Mouse (Mus musculus) heart, embryonic 13.5 days (tissue): Measurements from ENCODE around the gene Arntl2. TPM values are rescaled to one million over a fixed set of nuclear protein-coding genes. Genes with fewer than 3 reads are reported as not detected.

Experiments used
- ATAC-seq: fragments of 200-750 bp; cut with Nextera tagmentation; 2 replicates; pipeline ENCODE4 v1.8.0; 2017; ENCODE audit warnings: moderate TSS enrichment; ENCODE audit not compliant: insufficient number of reproducible peaks, low FRiP score, low TSS enrichment; ENCODE audit errors: extremely low read depth
- H3K27ac ChIP-seq: fragments of 300-500 bp; sonication (generic); replicated peaks from 2 replicates; pipeline ENCODE4 v1.5.1; 2015; ENCODE audit warnings: moderate library complexity, mild to moderate bottlenecking, inconsistent platforms
- H3K27me3 ChIP-seq: fragments of 300-500 bp; sonication (generic); replicated peaks from 2 replicates; pipeline ENCODE4 v1.6.1; 2015; ENCODE audit warnings: mild to moderate bottlenecking, inconsistent platforms
- H3K36me3 ChIP-seq: fragments of 300-500 bp; sonication (generic); 2 replicates; pipeline ENCODE4 v1.6.1; 2015; ENCODE audit warnings: mild to moderate bottlenecking, inconsistent platforms
- H3K4me1 ChIP-seq: fragments of 300-500 bp; sonication (generic); 2 replicates; pipeline ENCODE4 v1.6.1; 2015; ENCODE audit warnings: inconsistent platforms
- H3K4me2 ChIP-seq: fragments of 300-500 bp; sonication (generic); 2 replicates; pipeline ENCODE4 v1.6.1; 2015; ENCODE audit warnings: inconsistent platforms, mild to moderate bottlenecking, moderate library complexity
- H3K4me3 ChIP-seq: fragments of 300-500 bp; sonication (generic); 2 replicates; pipeline ENCODE4 v1.5.1; 2015; ENCODE audit warnings: moderate library complexity, mild to moderate bottlenecking, inconsistent platforms
- H3K9ac ChIP-seq: fragments of 300-500 bp; sonication (generic); 2 replicates; pipeline ENCODE4 v1.6.1; 2015; ENCODE audit warnings: inconsistent platforms, mild to moderate bottlenecking, moderate library complexity
- H3K9me3 ChIP-seq: fragments of 300-500 bp; sonication (generic); 2 replicates; pipeline ENCODE4 v1.6.1; 2016; ENCODE audit warnings: inconsistent platforms
- WGBS: fragments of 180-500 bp; shearing (Covaris S2); methylation state at CpG from one replicate; pipeline ENCODE4 v1.1.7; 2015; ENCODE audit warnings: mixed read lengths; 5-methylcytosine and 5-hydroxymethylcytosine counted together
- polyA plus RNA-seq: library from polyadenylated mRNA; unstranded; fragments of >200 nt; fragmentation: Nextera tagmentation; extraction: Ambion mirVana; gene quantifications from 2 replicates; pipeline ENCODE4 v1.2.1, GENCODE M21; 2015

The Arntl2 gene
- polyA plus RNA-seq, 1 experiment from 2014 or later = 2.5 TPM

- no peak for ATAC-seq
- no peak overlapping the region for H3K9ac ChIP-seq
- H3K9me3 ChIP-seq = no peaks in the 10 kb centered on the region
- H3K4me3 ChIP-seq = no peak overlapping the region
- H3K4me2 ChIP-seq = no peak overlapping the region
- no peaks in the 10 kb centered on the region for H3K36me3 ChIP-seq
- H3K27ac ChIP-seq = no peak overlapping the region
- H3K27me3 ChIP-seq = no peaks in the 10 kb centered on the region
- peaks cover 17% of the 10 kb centered on the region for H3K4me1 ChIP-seq
- 50% methylated on average over 3 of the region's 3 CpGs for WGBS
Measured at GRCm38 (mm10) chr6:146793527-146793926, 2.3 kb upstream of the Arntl2 start.

GRCm38 (mm10) chr6:146795166-146795923 lies 510 bp upstream of the Arntl2 start:
- no peak for ATAC-seq
- Histone ChIP-seq H3K4me2 (peak overlapping the region; percentile 85), H3K4me1 (peaks cover 17% of the 10 kb centered on the region), H3K27me3 (no peaks in the 10 kb centered on the region), H3K9ac (peak overlapping the region; percentile 81), H3K36me3 (no peaks in the 10 kb centered on the region), H3K9me3 (no peaks in the 10 kb centered on the region), H3K27ac (no peak overlapping the region), H3K4me3 (peak overlapping the region; percentile 59)
- WGBS = 14% methylated on average over 22 of the region's 22 CpGs

- Histone ChIP-seq H3K27me3 (no peaks in the 10 kb centered on the region), H3K9me3 (no peaks in the 10 kb centered on the region), H3K27ac (no peak overlapping the region), H3K4me2 (no peak overlapping the region), H3K9ac (no peak overlapping the region), H3K4me3 (no peak overlapping the region), H3K4me1 (peaks cover 17% of the 10 kb centered on the region), H3K36me3 (no peaks in the 10 kb centered on the region)
- no peak for ATAC-seq
- 56% methylated on average over 5 of the region's 5 CpGs for WGBS
Measured at GRCm38 (mm10) chr6:146797446-146797845, 1.6 kb downstream of the Arntl2 start.

GRCm38 (mm10) chr6:146809991-146810390 lies 14.1 kb downstream of the Arntl2 start:
- H3K27me3 ChIP-seq = no peaks in the 10 kb centered on the region
- no peak overlapping the region for H3K9ac ChIP-seq
- H3K4me1 ChIP-seq = peaks cover 4% of the 10 kb centered on the region
- no peak overlapping the region for H3K4me3 ChIP-seq
- no peak overlapping the region for H3K4me2 ChIP-seq
- H3K9me3 ChIP-seq = no peaks in the 10 kb centered on the region
- H3K36me3 ChIP-seq = peaks cover 66% of the 10 kb centered on the region
- H3K27ac ChIP-seq = no peak overlapping the region
- WGBS = 91% methylated on average over 6 of the region's 6 CpGs
- ATAC-seq = no peak

GRCm38 (mm10) chr6:146813007-146813406 lies 17.2 kb downstream of the Arntl2 start:
- Histone ChIP-seq H3K9ac (no peak overlapping the region), H3K27ac (no peak overlapping the region), H3K36me3 (peaks cover 55% of the 10 kb centered on the region), H3K4me1 (no peaks in the 10 kb centered on the region), H3K4me3 (no peak overlapping the region), H3K9me3 (no peaks in the 10 kb centered on the region), H3K27me3 (no peaks in the 10 kb centered on the region), H3K4me2 (no peak overlapping the region)
- no peak for ATAC-seq
- WGBS = 79% methylated on average over 5 of the region's 5 CpGs

- no peak for ATAC-seq
Measured at GRCm38 (mm10) chr6:146820177-146820965, 24.5 kb downstream of the Arntl2 start.

GRCm38 (mm10) chr6:146821958-146822357 lies 26.1 kb downstream of the Arntl2 start:
- Histone ChIP-seq H3K9me3 (no peaks in the 10 kb centered on the region), H3K36me3 (peaks cover 23% of the 10 kb centered on the region), H3K4me2 (no peak overlapping the region), H3K9ac (no peak overlapping the region), H3K27ac (no peak overlapping the region), H3K27me3 (no peaks in the 10 kb centered on the region), H3K4me1 (no peaks in the 10 kb centered on the region), H3K4me3 (no peak overlapping the region)
- WGBS = 84% methylated on average over 13 of the region's 13 CpGs
- ATAC-seq = no peak

More at GRCm38 (mm10) chr6:146820177-146820965, 24.5 kb downstream of the Arntl2 start:
- Histone ChIP-seq H3K9me3 (no peaks in the 10 kb centered on the region), H3K36me3 (peaks cover 28% of the 10 kb centered on the region), H3K27ac (no peak overlapping the region), H3K4me3 (no peak overlapping the region), H3K9ac (no peak overlapping the region), H3K4me2 (no peak overlapping the region), H3K4me1 (no peaks in the 10 kb centered on the region), H3K27me3 (no peaks in the 10 kb centered on the region)
- 80% methylated on average over 29 of the region's 29 CpGs for WGBS

- no peak for ATAC-seq
- H3K4me3 ChIP-seq = no peak overlapping the region
Measured at GRCm38 (mm10) chr6:146824727-146825486, 29.1 kb downstream of the Arntl2 start.

GRCm38 (mm10) chr6:146825487-146825773 lies 29.6 kb downstream of the Arntl2 start:
- ATAC-seq = no peak
- WGBS = 68% methylated on average over 1 of the region's 1 CpGs

More at GRCm38 (mm10) chr6:146824727-146825486, 29.1 kb downstream of the Arntl2 start:
- no peaks in the 10 kb centered on the region for H3K27me3 ChIP-seq
- H3K9ac ChIP-seq = no peak overlapping the region
- WGBS = 40% methylated on average over 16 of the region's 16 CpGs
- H3K9me3 ChIP-seq = no peaks in the 10 kb centered on the region
- no peak overlapping the region for H3K4me2 ChIP-seq
- no peaks in the 10 kb centered on the region for H3K4me1 ChIP-seq
- no peak overlapping the region for H3K27ac ChIP-seq
- H3K36me3 ChIP-seq = peaks cover 32% of the 10 kb centered on the region

GRCm38 (mm10) chr6:146831320-146831719 lies 35.5 kb downstream of the Arntl2 start:
- Histone ChIP-seq H3K27me3 (no peaks in the 10 kb centered on the region), H3K9ac (no peak overlapping the region), H3K4me3 (no peak overlapping the region), H3K9me3 (no peaks in the 10 kb centered on the region), H3K27ac (no peak overlapping the region), H3K4me2 (no peak overlapping the region), H3K36me3 (peaks cover 13% of the 10 kb centered on the region; the same call in 1 of the 2 replicates), H3K4me1 (peaks cover 21% of the 10 kb centered on the region)
- no peak for ATAC-seq
- WGBS = 86% methylated on average over 12 of the region's 12 CpGs

More at GRCm38 (mm10) chr6:146825487-146825773, 29.6 kb downstream of the Arntl2 start:
- peaks cover 32% of the 10 kb centered on the region for H3K36me3 ChIP-seq
- H3K4me1 ChIP-seq = no peaks in the 10 kb centered on the region
- no peak overlapping the region for H3K4me3 ChIP-seq
- H3K27ac ChIP-seq = no peak overlapping the region
- no peak overlapping the region for H3K4me2 ChIP-seq
- no peaks in the 10 kb centered on the region for H3K27me3 ChIP-seq
- H3K9ac ChIP-seq = no peak overlapping the region
- H3K9me3 ChIP-seq = no peaks in the 10 kb centered on the region
